Comparison of ENCODE assay signal across 8 mouse cellular contexts in genomic region chr3:88939749-88940148, GRCm38 (mm10). TPM values are rescaled to one million over a fixed set of nuclear protein-coding genes. Genes with fewer than 3 reads are reported as not detected.
DNase-seq lines count a peak whose midpoint lies in the region; ATAC-seq and TF ChIP-seq lines count a peak whose summit lies in the region.

No protein-coding gene starts in this region.

- H3K4me3 ChIP-seq in embryonic facial prominence, embryonic 11.5 days (ENCODE audit: low read depth, low read length) = no peak overlapping the region
- no peak overlapping the region for H3K4me3 ChIP-seq in embryonic facial prominence, embryonic 10.5 days
- no peak overlapping the region for H3K4me3 ChIP-seq in limb, embryonic 14.5 days (replicated peaks; ENCODE audit: low read length)

- H3K27me3 ChIP-seq in embryonic facial prominence, embryonic 11.5 days (ENCODE audit: control insufficient read depth, insufficient read depth, low read length) = no peaks in the 10 kb centered on the region
- H3K27me3 ChIP-seq in embryonic facial prominence, embryonic 10.5 days (replicated peaks; ENCODE audit: low read depth, poor library complexity, severe bottlenecking) = no peaks in the 10 kb centered on the region
- H3K27me3 ChIP-seq in limb, embryonic 14.5 days (ENCODE audit: control insufficient read depth, insufficient read depth, low read length) = no peaks in the 10 kb centered on the region

- H3K9me3 ChIP-seq in embryonic facial prominence, embryonic 11.5 days (replicated peaks; ENCODE audit: control insufficient read depth, low read length) = no peaks in the 10 kb centered on the region
- H3K9me3 ChIP-seq in embryonic facial prominence, embryonic 10.5 days = no peaks in the 10 kb centered on the region
- H3K9me3 ChIP-seq in limb, embryonic 14.5 days (ENCODE audit: control insufficient read depth, low read length) = no peaks in the 10 kb centered on the region

- H3K27ac ChIP-seq in embryonic facial prominence, embryonic 11.5 days (replicated peaks; ENCODE audit: low read depth, low read length) = no peak overlapping the region
- H3K27ac ChIP-seq in embryonic facial prominence, embryonic 10.5 days (replicated peaks) = no peak overlapping the region
- no peak overlapping the region for H3K27ac ChIP-seq in limb, embryonic 14.5 days (replicated peaks; ENCODE audit: low read depth, low read length)

- no peaks in the 10 kb centered on the region for H3K4me1 ChIP-seq in embryonic facial prominence, embryonic 11.5 days (ENCODE audit: control insufficient read depth, insufficient read depth, low read length)
- no peaks in the 10 kb centered on the region for H3K4me1 ChIP-seq in embryonic facial prominence, embryonic 10.5 days
- H3K4me1 ChIP-seq in limb, embryonic 14.5 days (ENCODE audit: control insufficient read depth, insufficient read depth, low read length) = no peaks in the 10 kb centered on the region

- TF ChIP-seq POLR2A in limb, embryonic 14.5 days (IDR thresholded peaks at IDR 0.05; ENCODE audit: borderline replicate concordance, extremely low read depth, insufficient read depth, insufficient read length) = no peak

- H3K4me2 ChIP-seq in embryonic facial prominence, embryonic 11.5 days (ENCODE audit: low read depth, low read length) = no peak overlapping the region
- H3K4me2 ChIP-seq in limb, embryonic 14.5 days (replicated peaks; ENCODE audit: low read depth, low read length, severe bottlenecking) = no peak overlapping the region

- no peaks in the 10 kb centered on the region; the same call in 1 of the 2 replicates for H3K36me3 ChIP-seq in embryonic facial prominence, embryonic 11.5 days (replicated peaks; ENCODE audit: control insufficient read depth, insufficient read depth, low read depth, low read length)
- H3K36me3 ChIP-seq in embryonic facial prominence, embryonic 10.5 days (replicated peaks) = peaks cover 77% of the 10 kb centered on the region
- H3K36me3 ChIP-seq in limb, embryonic 14.5 days (ENCODE audit: control insufficient read depth, insufficient read depth, low read length) = peaks cover 68% of the 10 kb centered on the region

- peak; percentile 84 for DNase-seq in embryonic facial prominence, embryonic 11.5 days (ENCODE audit: low spot score)
- no peak for DNase-seq in embryonic facial prominence, embryonic 10.5 days (ENCODE audit: low spot score)
- peak; percentile 35 for DNase-seq in lung, postnatal 10 days
- DNase-seq in lung, adult 18-20 months = no peak
- DNase-seq in c-Kit-positive CD71-positive TER-119-positive erythroid progenitor cells, embryonic 14.5 days (ENCODE audit: low spot score) = peak; percentile 63
- peak; percentile 84 for DNase-seq in limb, embryonic 14.5 days (ENCODE audit: low spot score)
- DNase-seq in adrenal gland, postnatal 25 days = no peak
- DNase-seq in testis, postnatal 10 days (ENCODE audit: low spot score) = no peak

- ATAC-seq in embryonic facial prominence, embryonic 11.5 days (replicated peaks; ENCODE audit: insufficient number of reproducible peaks, low FRiP score, low TSS enrichment, low read depth) = no peak
- ATAC-seq in limb, embryonic 14.5 days (ENCODE audit: low FRiP score, low read depth) = no peak; the same call in 1 of the 2 replicates

- WGBS in embryonic facial prominence, embryonic 11.5 days = 77% methylated on average over 3 of the region's 3 CpGs
- 83% methylated on average over 3 of the region's 3 CpGs for WGBS in embryonic facial prominence, embryonic 10.5 days
- WGBS in limb, embryonic 14.5 days = 69% methylated on average over 3 of the region's 3 CpGs

- H3K9ac ChIP-seq in embryonic facial prominence, embryonic 11.5 days (replicated peaks; ENCODE audit: low read length) = no peak overlapping the region
- H3K9ac ChIP-seq in limb, embryonic 14.5 days (ENCODE audit: low read depth, low read length, severe bottlenecking) = no peak overlapping the region

RNA-seq across cellular contexts. Expression of gene Ash1l, which starts 10.7 kb away (rescaled TPM):
- 14.1 and 15.2 TPM in 2 replicates for polyA plus RNA-seq in embryonic facial prominence, embryonic 11.5 days (2014; fragmentation: Nextera tagmentation; extraction: Ambion mirVana)
- polyA plus RNA-seq in embryonic facial prominence, embryonic 10.5 days (2016; fragmentation: Nextera tagmentation; extraction: Ambion mirVana) = 14.9 and 16.3 TPM in 2 replicates
- polyA plus RNA-seq in limb, embryonic 14.5 days (2012; rRNA removed) = 19.6 and 21.1 TPM in 2 replicates
- 21.5 and 25.0 TPM in 2 replicates for polyA plus RNA-seq in limb, embryonic 14.5 days (2014; fragmentation: Nextera tagmentation; extraction: Ambion mirVana)
- 59.8 and 60.5 TPM in 2 replicates for total RNA-seq in adrenal gland, postnatal 25 days (2021)

RNA-seq across cellular contexts. Expression of gene Dap3, which starts 11.2 kb away (rescaled TPM):
- polyA plus RNA-seq in embryonic facial prominence, embryonic 11.5 days (2014; fragmentation: Nextera tagmentation; extraction: Ambion mirVana) = 171 and 173 TPM in 2 replicates
- 142 and 145 TPM in 2 replicates for polyA plus RNA-seq in embryonic facial prominence, embryonic 10.5 days (2016; fragmentation: Nextera tagmentation; extraction: Ambion mirVana)
- polyA plus RNA-seq in limb, embryonic 14.5 days (2012; rRNA removed) = 75.3 and 113 TPM in 2 replicates
- polyA plus RNA-seq in limb, embryonic 14.5 days (2014; fragmentation: Nextera tagmentation; extraction: Ambion mirVana) = 138 and 140 TPM in 2 replicates
- total RNA-seq in adrenal gland, postnatal 25 days (2021) = 119 and 141 TPM in 2 replicates

RNA-seq across cellular contexts. Expression of gene Msto1, which starts 25.9 kb away (rescaled TPM):
- 49.2 and 53.8 TPM in 2 replicates for polyA plus RNA-seq in embryonic facial prominence, embryonic 11.5 days (2014; fragmentation: Nextera tagmentation; extraction: Ambion mirVana)
- polyA plus RNA-seq in embryonic facial prominence, embryonic 10.5 days (2016; fragmentation: Nextera tagmentation; extraction: Ambion mirVana) = 63.0 and 64.9 TPM in 2 replicates
- polyA plus RNA-seq in limb, embryonic 14.5 days (2012; rRNA removed) = 49.9 and 57.8 TPM in 2 replicates
- polyA plus RNA-seq in limb, embryonic 14.5 days (2014; fragmentation: Nextera tagmentation; extraction: Ambion mirVana) = 43.0 and 47.0 TPM in 2 replicates
- total RNA-seq in adrenal gland, postnatal 25 days (2021) = 22.9 and 24.5 TPM in 2 replicates

Comparison
In these comparisons a context has a peak if more than half of its experiments do, and no peak if none do; other contexts are left out.
1. DNase-seq: peak in embryonic facial prominence, embryonic 11.5 days (single experiment), lung, postnatal 10 days (single experiment), c-Kit-positive CD71-positive TER-119-positive erythroid progenitor cells, embryonic 14.5 days (single experiment) and limb, embryonic 14.5 days (single experiment); none in embryonic facial prominence, embryonic 10.5 days (single experiment), lung, adult 18-20 months (0 of 2), adrenal gland, postnatal 25 days (single experiment) and testis, postnatal 10 days (single experiment).